Mouse (Mus musculus): ENCODE results near the gene Sdhb. TPM values are rescaled to one million over a fixed set of nuclear protein-coding genes. Genes with fewer than 3 reads are reported as not detected.

Gene Sdhb
- polyA plus RNA-seq, 1 experiment from 2014 or later = 387 TPM

- Histone ChIP-seq H3K27me3 (no peaks in the 10 kb centered on the region), H3K4me1 (peaks cover 57% of the 10 kb centered on the region), H3K9ac (peak overlapping the region; percentile 27; the same call in 1 of the 2 replicates), H3K36me3 (peaks cover 58% of the 10 kb centered on the region), H3K4me3 (no peak overlapping the region), H3K4me2 (replicated peaks) (peak overlapping the region; percentile 54), H3K9me3 (no peaks in the 10 kb centered on the region), H3K27ac (peak overlapping the region; percentile 97)
- 44% methylated on average over 11 of the region's 11 CpGs for WGBS
- no peak; the same call in 1 of the 2 replicates for ATAC-seq (ENCODE audit: low FRiP score, low read depth)
Observed at GRCm38 (mm10) chr4:141021614-141021929, 60.6 kb downstream of the Sdhb start.

GRCm38 (mm10) chr4:141024052-141024451 lies 63.0 kb downstream of the Sdhb start:
- no peak overlapping the region for H3K4me3 ChIP-seq
- no peaks in the 10 kb centered on the region for H3K27me3 ChIP-seq
- H3K9ac ChIP-seq = no peak overlapping the region
- H3K9me3 ChIP-seq = no peaks in the 10 kb centered on the region
- H3K36me3 ChIP-seq = peaks cover 60% of the 10 kb centered on the region
- no peak overlapping the region for H3K4me2 ChIP-seq (replicated peaks)
- WGBS = 63% methylated on average over 9 of the region's 9 CpGs
- no peak overlapping the region for H3K27ac ChIP-seq
- no peak for ATAC-seq (ENCODE audit: low FRiP score, low read depth)
- H3K4me1 ChIP-seq = peaks cover 34% of the 10 kb centered on the region

- no peak overlapping the region for H3K4me2 ChIP-seq (replicated peaks)
- H3K27ac ChIP-seq = no peak overlapping the region
- ATAC-seq (ENCODE audit: low FRiP score, low read depth) = no peak
- peaks cover 25% of the 10 kb centered on the region for H3K4me1 ChIP-seq
- peaks cover 68% of the 10 kb centered on the region for H3K36me3 ChIP-seq
- 80% methylated on average over 23 of the region's 27 CpGs for WGBS
- no peaks in the 10 kb centered on the region for H3K27me3 ChIP-seq
- no peaks in the 10 kb centered on the region for H3K9me3 ChIP-seq
- no peak overlapping the region for H3K9ac ChIP-seq
- H3K4me3 ChIP-seq = no peak overlapping the region
Observed at GRCm38 (mm10) chr4:141024992-141025391, 64.0 kb downstream of the Sdhb start.

Other genes starting within 250 kb of the Sdhb start
- 0.10 TPM in 1 of 2 replicates, not detected in the other for gene Padi6, start 218.6 kb upstream of the Sdhb start, polyA plus RNA-seq (2015; fragmentation: Nextera tagmentation; extraction: Ambion mirVana)
- gene Padi4, start 187.0 kb upstream of the Sdhb start, polyA plus RNA-seq (2015; fragmentation: Nextera tagmentation; extraction: Ambion mirVana) = 0.06 TPM in 1 of 2 replicates, not detected in the other
- 0.26 and 0.28 TPM in 2 replicates for gene Padi3, start 150.6 kb upstream of the Sdhb start, polyA plus RNA-seq (2015; fragmentation: Nextera tagmentation; extraction: Ambion mirVana)
- 0.20 and 0.25 TPM in 2 replicates for gene Padi1, start 115.4 kb upstream of the Sdhb start, polyA plus RNA-seq (2015; fragmentation: Nextera tagmentation; extraction: Ambion mirVana)
- gene Padi2, start 54.9 kb upstream of the Sdhb start, polyA plus RNA-seq (2015; fragmentation: Nextera tagmentation; extraction: Ambion mirVana) = 1.2 and 1.3 TPM in 2 replicates
- gene Atp13a2, start 25.7 kb downstream of the Sdhb start, polyA plus RNA-seq (2015; fragmentation: Nextera tagmentation; extraction: Ambion mirVana) = 37.4 and 41.8 TPM in 2 replicates
- gene Mfap2, start 49.2 kb downstream of the Sdhb start, polyA plus RNA-seq (2015; fragmentation: Nextera tagmentation; extraction: Ambion mirVana) = 757 and 803 TPM in 2 replicates
- gene Crocc, start 99.3 kb downstream of the Sdhb start, polyA plus RNA-seq (2015; fragmentation: Nextera tagmentation; extraction: Ambion mirVana) = 7.2 and 8.0 TPM in 2 replicates
- gene Necap2, start 117.2 kb downstream of the Sdhb start, polyA plus RNA-seq (2015; fragmentation: Nextera tagmentation; extraction: Ambion mirVana) = 88.7 and 92.3 TPM in 2 replicates
- 0.08 and 0.20 TPM in 2 replicates for gene Spata21, start 127.1 kb downstream of the Sdhb start, polyA plus RNA-seq (2015; fragmentation: Nextera tagmentation; extraction: Ambion mirVana)
- 43.6 and 44.2 TPM in 2 replicates for gene Szrd1, start 178.6 kb downstream of the Sdhb start, polyA plus RNA-seq (2015; fragmentation: Nextera tagmentation; extraction: Ambion mirVana)
- 27.2 and 27.7 TPM in 2 replicates for gene Fbxo42, start 186.7 kb downstream of the Sdhb start, polyA plus RNA-seq (2015; fragmentation: Nextera tagmentation; extraction: Ambion mirVana)

Data from limb, embryonic 13.5 days (tissue).